Mouse (Mus musculus) neural tube, embryonic 15.5 days (tissue): ENCODE measurements around the gene Spem2. TPM values are rescaled to one million over a fixed set of nuclear protein-coding genes. Genes with fewer than 3 reads are reported as not detected.

Experiments
- ATAC-seq: fragments of 200-750 bp; cut with Nextera tagmentation; 2 replicates; pipeline ENCODE4 v1.8.0; 2017; ENCODE audit warnings: mild to moderate bottlenecking, moderate TSS enrichment, moderate library complexity; ENCODE audit not compliant: low FRiP score
- H3K27ac ChIP-seq: fragments of 300-500 bp; sonication (generic); replicated peaks from 2 replicates; pipeline ENCODE4 v1.5.1; 2015; ENCODE audit warnings: mild to moderate bottlenecking, inconsistent platforms
- H3K27me3 ChIP-seq: fragments of 300-500 bp; sonication (generic); replicated peaks from 2 replicates; pipeline ENCODE4 v1.6.1; 2015; ENCODE audit warnings: inconsistent platforms
- H3K36me3 ChIP-seq: fragments of 300-500 bp; sonication (generic); 2 replicates; pipeline ENCODE4 v1.6.1; 2015; ENCODE audit warnings: inconsistent platforms
- H3K4me1 ChIP-seq: fragments of 300-500 bp; sonication (generic); 2 replicates; pipeline ENCODE4 v1.6.1; 2015; ENCODE audit warnings: inconsistent platforms
- H3K4me2 ChIP-seq: fragments of 300-500 bp; sonication (generic); 2 replicates; pipeline ENCODE4 v1.6.1; 2015; ENCODE audit warnings: inconsistent platforms, mild to moderate bottlenecking, moderate library complexity
- H3K4me3 ChIP-seq: fragments of 300-500 bp; sonication (generic); replicated peaks from 2 replicates; pipeline ENCODE4 v1.5.1; 2015; ENCODE audit warnings: mild to moderate bottlenecking, inconsistent platforms
- H3K9ac ChIP-seq: fragments of 300-500 bp; sonication (generic); replicated peaks from 2 replicates; pipeline ENCODE4 v1.6.1; 2015; ENCODE audit warnings: mild to moderate bottlenecking, inconsistent platforms
- H3K9me3 ChIP-seq: fragments of 300-500 bp; sonication (generic); replicated peaks from 2 replicates; pipeline ENCODE4 v1.6.1; 2016; ENCODE audit warnings: inconsistent platforms
- WGBS: fragments of 180-500 bp; shearing (Covaris S2); methylation state at CpG from one replicate; pipeline ENCODE4 v1.1.7; 2015; ENCODE audit warnings: mixed read lengths; 5-methylcytosine and 5-hydroxymethylcytosine counted together
- polyA plus RNA-seq: library from polyadenylated mRNA; unstranded; fragments of >200 nt; fragmentation: Nextera tagmentation; extraction: Ambion mirVana; gene quantifications from 2 replicates; pipeline ENCODE4 v1.2.1, GENCODE M21; 2015

Spem2 gene
- polyA plus RNA-seq, 1 experiment from 2014 or later, result not detected

DNA sequence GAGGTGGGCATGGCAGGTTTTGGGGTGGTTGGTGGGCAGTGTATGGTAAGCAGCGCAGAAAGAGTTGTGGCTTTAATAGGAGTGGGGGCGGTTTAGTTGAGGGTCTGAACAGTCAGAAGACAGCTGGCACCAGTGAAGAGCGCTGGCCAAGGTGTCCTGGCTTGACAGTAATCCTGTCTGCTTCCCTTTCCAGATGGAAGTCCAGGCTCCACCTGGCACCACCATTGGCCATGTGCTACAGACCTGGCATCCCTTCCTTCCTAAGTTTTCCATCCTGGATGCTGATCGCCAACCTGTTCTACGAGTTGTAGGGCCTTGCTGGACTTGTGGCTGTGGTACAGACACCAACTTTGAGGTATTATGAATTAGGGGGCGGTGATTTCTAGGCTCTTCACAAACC is 29.8 kb upstream of the Spem2 start:
- Histone ChIP-seq H3K4me1 (peaks cover 33% of the 10 kb centered on the region), H3K9ac (peak overlapping the region; percentile 81; the same call in 1 of the 2 replicates), H3K4me3 (peak overlapping the region; percentile 66), H3K4me2 (peak overlapping the region; percentile 85), H3K9me3 (no peaks in the 10 kb centered on the region), H3K27me3 (no peaks in the 10 kb centered on the region), H3K27ac (no peak overlapping the region), H3K36me3 (peaks cover 40% of the 10 kb centered on the region)
- ATAC-seq, result no peak
- WGBS, result 95% methylated on average over 6 of the region's 6 CpGs

GRCm38 (mm10) chr11:69846738-69847688 is 28.7 kb upstream of the Spem2 start:
- ATAC-seq, result peak; percentile 45
- Histone ChIP-seq H3K9ac (peak overlapping the region; percentile 81), H3K27me3 (no peaks in the 10 kb centered on the region), H3K4me2 (peak overlapping the region; percentile 85), H3K9me3 (no peaks in the 10 kb centered on the region), H3K36me3 (peaks cover 38% of the 10 kb centered on the region), H3K4me1 (peaks cover 33% of the 10 kb centered on the region), H3K27ac (peak overlapping the region; percentile 93), H3K4me3 (peak overlapping the region; percentile 66)
- 11% methylated on average over 34 of the region's 37 CpGs for WGBS

DNA sequence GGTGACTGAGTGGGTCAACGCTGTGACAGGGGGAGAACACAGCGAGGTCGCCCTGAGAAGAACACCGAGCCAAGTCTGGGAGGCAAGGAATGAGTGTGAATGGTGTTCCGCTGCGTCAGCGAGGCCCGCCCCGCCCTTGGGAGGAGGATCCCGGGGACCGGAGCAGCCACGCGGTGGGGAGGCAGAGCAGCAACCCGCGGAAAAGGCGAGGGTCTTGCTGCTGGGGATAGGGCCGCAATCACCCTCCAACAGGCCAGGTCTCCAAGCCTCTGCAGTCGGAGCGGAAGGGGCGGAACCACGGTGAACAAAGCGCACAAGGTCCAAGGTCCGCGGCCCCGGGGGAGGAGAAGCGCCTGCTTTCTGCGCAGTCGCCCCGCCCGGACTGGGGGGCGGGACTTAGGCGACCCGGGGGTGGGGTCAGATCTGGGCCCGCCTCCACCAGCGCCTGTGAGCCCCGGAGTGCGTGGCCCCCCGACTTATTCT is 28.0 kb upstream of the Spem2 start, which contains the start of gene Plscr3:
TSS of gene Plscr3 (plus strand) at position 179 of the 483 bp plus-strand sequence.
- Histone ChIP-seq H3K27me3 (no peaks in the 10 kb centered on the region), H3K27ac (peak within 1 kb of the TSS; percentile 93), H3K9ac (peak within 1 kb of the TSS; percentile 81), H3K4me2 (peak within 1 kb of the TSS; percentile 85), H3K9me3 (no peaks in the 10 kb centered on the region), H3K4me3 (peak within 1 kb of the TSS; percentile 66), H3K4me1 (peaks cover 33% of the 10 kb centered on the region), H3K36me3 (peaks cover 32% of the 10 kb centered on the region)
- WGBS, result 0% methylated on average over 36 of the region's 38 CpGs
- peak; percentile 95 for ATAC-seq

DNA sequence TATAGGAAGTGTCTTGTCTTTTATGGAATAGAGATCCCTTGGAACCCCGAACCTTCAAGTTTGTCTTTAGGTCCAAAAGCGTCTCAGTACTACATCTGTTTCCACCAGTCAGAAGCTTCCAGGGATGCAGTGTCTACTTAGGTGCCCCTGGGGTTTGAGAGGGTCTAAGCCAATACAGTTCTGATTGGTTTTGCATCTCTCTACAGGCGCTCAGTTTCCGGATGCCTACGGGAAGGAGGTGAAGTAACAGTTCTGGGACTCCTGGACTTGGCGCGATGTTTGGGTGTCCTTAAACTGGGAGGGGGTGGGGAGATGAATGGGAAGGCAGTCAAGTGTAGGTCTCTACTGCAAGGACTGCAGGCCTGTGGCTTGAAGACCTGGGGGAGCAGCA is 20.4 kb upstream of the Spem2 start:
- Histone ChIP-seq H3K9me3 (no peaks in the 10 kb centered on the region), H3K4me1 (peaks cover 35% of the 10 kb centered on the region), H3K9ac (peak overlapping the region; percentile 56), H3K27me3 (no peaks in the 10 kb centered on the region), H3K4me2 (peak overlapping the region; percentile 94), H3K27ac (peak overlapping the region; percentile 89), H3K4me3 (peak overlapping the region; percentile 89), H3K36me3 (peaks cover 1% of the 10 kb centered on the region; the same call in 1 of the 2 replicates)
- no peak for ATAC-seq
- 2% methylated on average over 7 of the region's 7 CpGs for WGBS

GRCm38 (mm10) chr11:69837952-69838713 is 19.9 kb upstream of the Spem2 start, which contains the start of gene Tmem256:
Tmem256 (plus strand) TSS chr11:69838514.
- WGBS, result under 1% methylated on average over 34 of the region's 34 CpGs
- H3K27ac ChIP-seq, result peak within 1 kb of the TSS; percentile 98

DNA sequence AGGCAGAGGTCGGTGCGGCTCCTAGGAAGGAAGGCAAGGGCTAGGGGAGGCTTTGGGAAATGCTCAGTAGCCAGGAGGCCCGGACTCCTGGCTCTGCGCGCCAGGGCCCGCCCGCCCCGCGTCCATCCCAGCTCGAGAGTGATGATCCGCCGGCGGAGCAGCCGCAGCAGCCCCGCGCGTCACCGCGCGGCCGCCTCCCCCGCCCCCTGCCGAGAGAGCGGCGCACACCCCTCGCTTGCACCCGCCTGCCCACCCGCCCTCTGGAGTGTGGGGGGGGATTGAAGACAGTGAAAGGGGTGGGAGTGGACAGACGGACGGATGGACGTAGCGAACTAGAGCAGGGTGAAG is 19.3 kb upstream of the Spem2 start, which contains the start of gene Nlgn2:
TSS of gene Nlgn2 (minus strand) at position 181 of the 348 bp plus-strand sequence.
- WGBS, result 0% methylated on average over 32 of the region's 32 CpGs
- no peaks in the 10 kb centered on the region for H3K27me3 ChIP-seq
- peak; percentile 79 for ATAC-seq

More at GRCm38 (mm10) chr11:69837952-69838713, 19.9 kb upstream of the Spem2 start, which contains the start of gene Tmem256:
- peak within 1 kb of the TSS; percentile 94 for H3K4me2 ChIP-seq
- peaks cover 41% of the 10 kb centered on the region for H3K4me1 ChIP-seq
- no peaks in the 10 kb centered on the region for H3K9me3 ChIP-seq
- peak; percentile 89 for ATAC-seq
- H3K27me3 ChIP-seq, result no peaks in the 10 kb centered on the region
- H3K36me3 ChIP-seq, result peaks cover 7% of the 10 kb centered on the region
- H3K4me3 ChIP-seq, result peak within 1 kb of the TSS; percentile 89
- peak within 1 kb of the TSS; percentile 98 for H3K9ac ChIP-seq

GRCm38 (mm10) chr11:69836703-69837576 is 18.7 kb upstream of the Spem2 start:
- no peaks in the 10 kb centered on the region for H3K27me3 ChIP-seq
- peaks cover 19% of the 10 kb centered on the region for H3K36me3 ChIP-seq
- H3K9ac ChIP-seq, result peak overlapping the region; percentile 98
- peak overlapping the region; percentile 94 for H3K4me2 ChIP-seq
- peak overlapping the region; percentile 89 for H3K4me3 ChIP-seq
- peak overlapping the region; percentile 98 for H3K27ac ChIP-seq
- WGBS, result under 1% methylated on average over 45 of the region's 52 CpGs
- no peaks in the 10 kb centered on the region for H3K9me3 ChIP-seq
- peaks cover 49% of the 10 kb centered on the region for H3K4me1 ChIP-seq
- ATAC-seq, result peak; percentile 4; the same call in 1 of the 2 replicates

More for the DNA sequence above, 19.3 kb upstream of the Spem2 start, which contains the start of gene Nlgn2:
- Histone ChIP-seq H3K9ac (peak within 1 kb of the TSS; percentile 98), H3K27ac (peak within 1 kb of the TSS; percentile 98), H3K36me3 (peaks cover 13% of the 10 kb centered on the region), H3K4me1 (peaks cover 44% of the 10 kb centered on the region), H3K4me3 (peak within 1 kb of the TSS; percentile 89), H3K9me3 (no peaks in the 10 kb centered on the region), H3K4me2 (peak within 1 kb of the TSS; percentile 94)

- peaks cover 23% of the 10 kb centered on the region for H3K36me3 ChIP-seq
- H3K4me2 ChIP-seq, result peak overlapping the region; percentile 94
- H3K4me1 ChIP-seq, result peaks cover 49% of the 10 kb centered on the region
- peak overlapping the region; percentile 98 for H3K9ac ChIP-seq
- ATAC-seq, result no peak
- no peaks in the 10 kb centered on the region for H3K9me3 ChIP-seq
- peak overlapping the region; percentile 98 for H3K27ac ChIP-seq
- H3K27me3 ChIP-seq, result no peaks in the 10 kb centered on the region
- WGBS, result 4% methylated on average over 4 of the region's 4 CpGs
- H3K4me3 ChIP-seq, result peak overlapping the region; percentile 89
These were observed 17.7 kb upstream of the Spem2 start for GRCm38 (mm10) chr11:69835966-69836335.

DNA sequence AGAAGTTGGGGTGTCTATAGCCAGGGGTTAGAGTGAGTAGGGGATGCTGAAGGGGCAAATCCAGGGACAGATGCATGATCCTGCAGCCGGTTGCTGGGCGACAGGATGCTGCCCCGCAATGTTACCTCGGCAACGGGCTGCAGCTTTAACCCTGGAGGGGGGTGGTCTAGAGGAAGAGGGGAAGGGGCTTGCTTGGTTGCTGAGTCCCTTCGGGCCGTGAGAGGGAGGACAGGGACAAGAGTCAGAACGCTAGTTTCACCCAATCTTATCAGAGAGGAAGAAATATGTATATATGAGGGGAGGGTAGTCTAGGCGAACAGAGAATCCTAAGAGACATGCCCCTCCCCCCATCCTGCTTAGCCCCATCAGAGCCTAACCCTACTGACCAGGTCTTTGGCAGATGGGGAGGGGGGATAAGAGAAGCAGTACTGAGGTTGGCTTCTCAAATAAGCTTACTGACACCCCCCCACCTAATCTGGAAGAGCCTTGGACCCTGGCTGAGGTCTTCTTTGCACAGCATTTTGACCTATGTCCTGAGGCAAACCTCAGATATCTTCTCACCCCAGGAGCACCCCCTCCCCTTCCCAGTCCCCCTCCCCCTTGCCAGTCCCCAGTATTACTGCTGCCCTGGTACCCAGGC is 17.2 kb upstream of the Spem2 start:
- Histone ChIP-seq H3K9ac (peak overlapping the region; percentile 98), H3K27ac (peak overlapping the region; percentile 98)
- WGBS, result 5% methylated on average over 9 of the region's 9 CpGs

GRCm38 (mm10) chr11:69834001-69834549 is 15.8 kb upstream of the Spem2 start:
- H3K4me1 ChIP-seq, result peaks cover 42% of the 10 kb centered on the region
- H3K27me3 ChIP-seq, result no peaks in the 10 kb centered on the region
- H3K4me3 ChIP-seq, result peak overlapping the region; percentile 89
- H3K36me3 ChIP-seq, result peaks cover 28% of the 10 kb centered on the region
- H3K9ac ChIP-seq, result peak overlapping the region; percentile 98
- H3K27ac ChIP-seq, result peak overlapping the region; percentile 54
- no peaks in the 10 kb centered on the region for H3K9me3 ChIP-seq
- ATAC-seq, result no peak
- 3% methylated on average over 41 of the region's 48 CpGs for WGBS
- peak overlapping the region; percentile 94 for H3K4me2 ChIP-seq

More for the DNA sequence above, 17.2 kb upstream of the Spem2 start:
- Histone ChIP-seq H3K27me3 (no peaks in the 10 kb centered on the region), H3K4me1 (peaks cover 49% of the 10 kb centered on the region), H3K4me3 (peak overlapping the region; percentile 89), H3K9me3 (no peaks in the 10 kb centered on the region), H3K4me2 (peak overlapping the region; percentile 94), H3K36me3 (peaks cover 23% of the 10 kb centered on the region)
- ATAC-seq, result no peak
